Mouse (Mus musculus) left cerebral cortex, adult 9 months (tissue): ENCODE data around the gene Dtymk.
"Not testable (repeated sequence)": the region's sequence is repeated elsewhere in the genome, so short reads cannot be mapped to it uniquely, and the experiment has no call there.

Experiments used
- DNase-seq, 2 experiments: peaks; one replicate each; pipeline ENCODE4 v3.0.0; 2022; ENCODE audit warnings: low spot score in 2 of 2

Dtymk gene

DNA sequence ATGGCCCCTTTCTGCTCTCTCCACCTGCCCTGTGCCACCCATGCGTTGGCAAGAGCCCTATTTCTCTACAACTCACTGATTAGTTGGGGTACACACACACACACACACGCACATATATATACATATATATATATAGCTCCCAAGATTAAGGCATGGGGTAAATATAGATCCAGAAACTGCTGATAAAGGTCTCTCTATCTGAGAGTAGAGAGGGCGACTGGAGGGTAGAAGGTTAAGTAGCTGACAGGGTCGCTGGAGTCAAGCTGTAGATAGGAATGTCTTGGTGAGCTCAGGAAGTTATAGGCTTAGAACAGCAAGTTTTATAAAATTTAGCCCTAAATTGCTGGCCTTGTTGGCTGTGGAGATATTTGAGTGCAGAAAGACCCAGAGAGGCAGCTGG is 3.1 kb upstream of the Dtymk start:
- no peak for DNase-seq

DNA sequence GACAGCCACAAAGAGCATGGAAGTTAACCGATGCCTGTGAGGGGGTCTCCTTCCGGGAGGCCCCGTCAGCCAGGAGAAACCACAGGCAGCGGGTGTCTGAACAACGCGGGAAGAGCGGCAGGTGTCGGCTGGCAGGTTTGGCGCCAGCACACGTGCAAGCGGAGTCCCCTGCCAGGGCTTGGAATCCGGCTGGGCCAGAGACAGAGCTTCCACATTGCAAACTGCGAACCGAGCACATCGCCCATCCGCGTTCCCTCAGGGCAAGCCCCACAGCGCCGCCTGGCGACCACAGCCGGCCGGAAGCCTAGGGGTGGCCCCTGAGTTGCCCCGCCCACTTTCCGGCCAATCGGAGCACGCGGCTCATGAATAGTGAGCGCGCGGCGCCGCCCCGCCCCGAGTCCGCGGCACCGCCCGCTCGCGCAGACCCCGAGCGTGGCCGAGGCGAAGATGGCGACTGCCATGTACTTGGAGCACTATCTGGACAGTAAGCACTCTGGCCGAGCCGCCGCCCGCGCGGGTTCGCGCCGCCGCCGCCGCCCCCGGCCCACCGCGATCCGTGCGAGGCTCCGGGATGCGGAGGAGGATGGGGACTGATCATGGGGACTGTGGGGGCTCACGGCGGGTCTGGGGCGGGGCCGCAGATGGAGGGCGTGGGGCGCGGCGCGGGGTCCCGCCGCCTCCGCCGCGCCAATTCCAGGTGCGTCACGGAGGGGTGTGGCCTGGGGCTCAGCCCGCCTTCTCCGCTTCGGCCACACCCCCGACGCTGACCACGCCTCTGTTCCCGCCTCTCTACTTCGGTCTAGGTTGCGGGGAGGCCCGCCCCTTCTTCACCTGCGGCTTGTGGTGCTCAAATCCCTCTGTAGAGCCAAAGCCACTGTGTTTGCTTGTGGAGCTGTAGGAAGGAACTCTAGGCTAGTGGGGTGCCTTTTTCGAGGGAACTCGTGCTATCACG is 2.1 kb upstream of the Dtymk start, which contains the start of gene Ing5:
Ing5 (plus strand) TSS at position 410 of the 952 bp plus-strand sequence.
- peak; percentile 95 to 100 for DNase-seq

DNA sequence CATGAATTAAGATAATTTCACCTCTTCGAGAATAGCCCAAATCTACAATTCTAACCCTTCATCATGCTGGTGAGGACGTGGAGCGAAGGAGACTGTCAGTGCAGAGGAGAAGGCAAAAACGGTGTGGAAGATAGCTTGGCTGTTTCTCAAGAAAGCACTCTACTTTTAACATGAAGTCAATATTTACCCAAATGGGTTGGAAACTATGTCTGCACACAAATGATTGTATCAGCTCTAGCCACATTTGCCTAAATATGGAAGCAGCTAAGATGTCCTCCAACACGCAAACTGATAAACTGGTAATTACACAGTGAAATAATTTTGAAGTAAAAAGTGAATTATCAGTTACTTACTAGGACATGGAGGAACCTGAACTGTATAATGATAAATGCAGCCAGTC is 1.0 kb upstream of the Dtymk start:
- no peak for DNase-seq

GRCm38 (mm10) chr1:93800670-93801503 is 847 bp downstream of the Dtymk start:
- no peak for DNase-seq

DNA sequence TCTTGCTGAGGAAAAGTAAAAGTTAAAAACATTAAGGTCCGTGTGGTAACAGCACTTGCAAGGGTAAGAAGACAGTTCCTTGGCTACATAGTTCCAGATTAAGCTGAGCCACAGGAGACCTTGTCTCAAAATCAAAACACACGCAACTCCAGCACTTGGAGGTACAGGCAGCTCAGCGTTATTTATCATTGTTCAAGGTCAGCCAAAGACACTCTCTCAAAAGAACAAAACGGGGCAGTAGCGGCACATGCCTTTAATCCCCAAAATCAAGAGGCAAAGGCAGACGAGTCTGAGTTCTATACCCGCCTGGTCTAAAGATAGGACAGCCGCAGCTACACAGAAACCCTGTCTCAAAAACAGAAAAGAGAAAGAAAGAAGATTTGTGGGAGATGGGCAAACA is 5.8 kb downstream of the Dtymk start:
- DNase-seq, result no peak

- DNase-seq, result no peak
Observed at GRCm38 (mm10) chr1:93794526-93794925, 7.2 kb downstream of the Dtymk start.

GRCm38 (mm10) chr1:93786912-93787311 is 14.8 kb downstream of the Dtymk start:
- no peak for DNase-seq

GRCm38 (mm10) chr1:93776686-93777085 is 25.0 kb downstream of the Dtymk start:
- DNase-seq, result no peak

DNA sequence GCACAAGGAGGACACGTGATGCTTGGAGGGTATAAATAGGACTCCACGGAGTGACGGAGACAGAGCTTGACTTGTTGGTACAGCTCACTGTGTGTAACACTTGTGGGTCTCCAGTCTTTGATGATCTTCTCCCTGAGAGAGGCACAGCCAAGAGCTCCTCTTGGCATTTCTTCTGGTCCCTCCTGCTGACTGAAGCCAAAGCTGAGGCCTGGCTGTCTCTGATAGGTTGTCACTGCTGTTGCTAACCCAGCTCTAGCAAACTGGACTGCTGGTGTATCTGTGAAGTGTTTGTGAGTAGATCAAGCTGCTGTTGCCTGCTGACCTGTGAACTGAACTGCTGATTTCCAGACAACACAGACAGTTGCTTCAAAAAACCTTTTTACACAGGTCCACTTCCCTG is 31.8 kb downstream of the Dtymk start:
- DNase-seq, result no peak

- no peak for DNase-seq
Observed at GRCm38 (mm10) chr1:93767600-93767999, 34.1 kb downstream of the Dtymk start.

DNA sequence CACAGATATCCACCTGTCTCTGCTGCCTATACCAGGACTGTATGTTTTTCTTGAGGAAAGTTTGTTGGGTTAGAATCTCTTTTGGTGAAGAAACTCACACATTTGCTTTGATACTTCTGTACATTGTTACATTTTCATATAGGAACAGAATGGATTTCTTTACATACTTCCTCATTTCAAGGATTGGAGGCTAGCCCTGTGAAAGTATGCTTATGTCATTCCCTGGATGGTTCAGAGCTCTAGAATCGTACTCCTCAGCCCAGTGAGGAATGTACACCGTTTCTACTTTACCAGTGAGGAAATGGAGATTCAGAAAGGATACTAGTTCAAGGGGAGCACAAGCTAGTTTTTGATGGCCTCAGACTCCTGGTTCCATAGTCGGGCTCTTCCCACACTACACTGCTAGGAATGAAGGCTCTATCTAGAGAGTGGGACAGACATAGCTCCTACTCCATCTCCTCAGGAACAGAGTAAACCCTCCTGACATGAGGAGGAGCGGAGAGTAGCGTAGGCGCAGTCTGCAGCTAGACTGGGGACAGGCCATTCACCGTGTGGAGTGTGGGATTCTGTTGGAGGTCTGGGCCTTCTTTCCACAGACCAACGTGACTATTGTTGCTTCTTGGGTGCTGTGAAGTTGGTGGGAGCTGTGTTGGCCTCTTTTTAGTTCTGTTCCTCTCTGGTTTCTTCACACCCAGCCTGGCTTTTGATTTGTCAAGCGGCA is 36.7 kb downstream of the Dtymk start:
- DNase-seq, result no peak

DNA sequence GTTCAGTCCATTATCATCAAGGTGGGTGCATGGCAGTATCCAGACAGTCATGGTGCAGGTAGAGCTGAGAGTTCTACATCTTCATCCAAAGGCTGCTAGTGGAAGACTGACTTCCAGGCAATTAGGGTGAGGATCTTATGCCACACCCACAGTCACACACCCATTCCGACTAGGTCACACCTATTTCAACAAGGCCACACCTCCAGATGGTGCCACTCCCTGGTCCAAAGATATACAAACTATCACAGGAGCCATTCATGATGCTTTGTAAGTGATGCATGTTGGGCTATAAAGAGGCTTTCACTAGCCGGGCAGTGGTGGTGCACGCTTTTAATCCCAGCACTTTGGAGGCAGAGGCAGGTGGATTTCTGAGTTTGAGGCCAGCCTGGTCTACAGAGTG is 38.2 kb downstream of the Dtymk start:
- not testable (repeated sequence) for DNase-seq

- no peak for DNase-seq
Observed at GRCm38 (mm10) chr1:93760076-93760475, 41.7 kb downstream of the Dtymk start.

GRCm38 (mm10) chr1:93756154-93756553 is 45.6 kb downstream of the Dtymk start:
- DNase-seq, result no peak

GRCm38 (mm10) chr1:93755618-93756017 is 46.1 kb downstream of the Dtymk start:
- DNase-seq, result no peak

DNA sequence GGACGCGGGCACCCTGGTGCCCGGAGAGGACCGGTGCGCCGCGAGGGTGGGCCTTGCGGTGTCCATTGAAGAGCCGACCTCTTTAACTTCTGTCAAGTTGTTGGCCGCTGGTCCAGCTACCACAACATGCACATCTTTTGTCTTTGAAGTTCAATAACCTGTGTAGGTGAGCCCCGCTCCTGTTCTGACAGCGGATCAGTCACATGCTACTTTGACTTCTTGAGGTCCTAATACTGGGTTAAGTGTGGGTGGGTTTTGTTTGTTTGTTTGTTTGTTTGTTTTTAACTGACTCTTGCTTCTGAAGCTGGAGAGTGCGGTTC is 46.5 kb downstream of the Dtymk start:
- DNase-seq, result no peak

GRCm38 (mm10) chr1:93754573-93755290 is 47.0 kb downstream of the Dtymk start, which contains the start of gene Thap4:
Gene Thap4, minus strand, starts transcription at chr1:93754864.
- DNase-seq, result peak; percentile 87 to 94

DNA sequence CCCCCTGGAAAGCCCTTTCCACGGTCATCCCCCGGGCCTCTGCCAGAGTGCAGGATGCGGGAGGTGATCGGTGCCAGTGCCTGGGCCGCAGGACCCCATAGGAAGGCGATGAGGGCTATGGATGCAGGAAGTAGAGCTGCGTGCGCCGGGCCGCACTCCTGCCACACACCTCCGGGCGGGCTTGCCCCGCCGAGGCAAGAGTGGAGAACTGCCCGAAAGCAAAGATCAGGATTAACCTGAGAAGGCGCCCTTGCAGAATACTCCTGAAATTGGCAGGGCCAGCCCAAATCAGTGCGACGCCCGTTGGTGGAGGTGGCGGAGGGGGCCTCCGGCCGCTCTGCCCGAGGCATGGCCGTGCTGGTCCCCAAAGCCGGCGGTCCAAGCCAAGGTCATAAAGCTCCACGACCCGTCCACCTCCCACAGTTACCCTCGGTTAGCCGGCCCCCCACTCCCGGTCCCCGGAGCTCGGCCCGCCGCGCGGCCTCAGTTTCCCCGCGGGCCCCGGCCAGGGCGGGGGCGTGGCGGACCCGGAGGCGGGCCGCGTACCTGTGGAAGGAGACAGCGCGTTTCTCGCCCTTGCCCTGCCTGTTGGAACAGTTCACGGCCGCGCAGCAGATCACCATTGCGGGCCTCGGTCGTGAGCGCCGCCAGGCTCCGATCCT is 47.7 kb downstream of the Dtymk start:
- peak in 1 of 2 experiments; percentile 31 for DNase-seq

- no peak for DNase-seq
Observed at GRCm38 (mm10) chr1:93751290-93751689, 50.4 kb downstream of the Dtymk start, which contains the start of gene Atg4b. Gene Atg4b, plus strand, starts transcription at chr1:93751500.

- no peak for DNase-seq
Observed at GRCm38 (mm10) chr1:93748539-93748938, 53.2 kb downstream of the Dtymk start.

- DNase-seq, result no peak
Observed at GRCm38 (mm10) chr1:93746179-93746578, 55.6 kb downstream of the Dtymk start.
